Mouse (Mus musculus): ENCODE data around the gene Coch.
"Not testable (repeated sequence)": the region's sequence is repeated elsewhere in the genome, so short reads cannot be mapped to it uniquely, and the experiment has no call there.

Gene Coch

DNA sequence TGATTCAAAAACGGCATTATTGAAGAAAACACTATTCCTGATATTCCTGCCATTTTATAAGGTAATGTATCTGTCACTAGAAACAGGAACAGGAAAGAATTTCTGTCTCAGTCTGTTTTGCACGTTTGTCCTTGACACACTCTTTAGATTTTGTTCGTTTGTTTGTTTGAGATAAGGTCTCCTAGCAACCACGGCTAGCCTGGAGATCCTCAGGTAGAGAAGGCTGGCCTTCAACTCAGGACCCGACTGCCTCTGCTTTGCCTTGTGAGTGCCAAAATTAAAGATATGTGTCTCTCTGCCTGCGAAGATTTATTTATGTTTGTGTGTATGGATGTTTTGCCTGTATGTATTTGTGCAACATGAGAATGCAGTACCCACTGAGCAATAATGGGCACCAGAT, 48.7 kb downstream of the Coch start:
- no peak for DNase-seq

DNA sequence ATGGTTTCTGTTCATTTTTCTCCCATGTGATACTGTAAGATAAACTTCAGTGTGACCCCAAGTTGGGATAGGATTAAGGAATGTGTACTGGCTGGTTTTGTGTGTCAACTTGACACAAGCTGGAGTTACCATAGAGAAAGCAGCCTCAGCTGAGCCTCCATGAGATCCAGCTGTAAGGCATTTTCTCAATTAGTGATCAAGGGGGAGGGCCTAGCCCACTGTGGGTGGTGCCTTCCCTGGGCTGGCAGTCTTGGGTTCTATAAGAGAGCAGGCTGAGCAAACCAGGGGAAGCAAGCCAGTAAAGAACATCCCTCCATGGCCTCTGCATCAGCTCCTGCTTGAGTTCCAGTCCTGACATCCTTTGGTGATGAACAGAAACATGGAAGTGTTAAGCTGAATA, 56.3 kb downstream of the Coch start:
- not testable (repeated sequence) for DNase-seq
